Mouse (Mus musculus) lung, postnatal 0 days (tissue): ENCODE results near the gene Gsto2.

ENCODE experiments used
- CTCF ChIP-seq: IDR thresholded peaks from 2 replicates; pipeline ENCODE4 v1.5.1; 2016; ENCODE audit warnings: antibody characterized with exemption, mild to moderate bottlenecking
- EP300 ChIP-seq: IDR thresholded peaks from 2 replicates; pipeline ENCODE4 v1.6.1; 2016; ENCODE audit warnings: antibody characterized with exemption, mild to moderate bottlenecking, control low read depth

DNA sequence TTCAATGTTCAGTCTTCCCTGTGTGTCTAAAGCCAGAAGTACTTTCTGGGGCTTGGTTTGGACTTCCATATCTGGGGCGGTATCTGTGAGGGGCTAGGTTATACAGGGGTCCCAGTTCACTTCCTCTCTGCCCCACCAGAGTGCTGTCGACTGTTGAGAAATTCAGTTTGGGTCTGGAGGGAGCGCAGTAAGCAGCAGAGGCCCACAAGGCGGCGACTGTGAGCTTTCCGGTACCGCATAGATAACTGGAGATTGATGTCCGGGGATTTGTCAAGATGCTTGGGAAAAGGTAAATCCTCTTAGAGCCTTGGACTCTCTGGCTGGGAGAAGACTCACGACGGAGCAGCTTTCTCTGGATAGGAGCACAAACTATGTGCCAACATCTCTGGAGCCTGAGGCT lies 6.2 kb downstream of the Gsto2 start:
- TF ChIP-seq CTCF (peak; percentile 60), EP300 (no peak)
